Mouse (Mus musculus) CH12.LX (cell line): ENCODE data around the gene Zfp93.

Experiments used
- CTCF ChIP-seq, 2 experiments: IDR thresholded peaks in 1 of 2; conservative IDR thresholded peaks in 1 of 2; 2 replicates each; pipeline ENCODE4 v1.5.1; 2011 to 2012; ENCODE audit warnings: low read depth in 2 of 2, low read length in 2 of 2, improper control_type of control experiment in 1 of 2, inconsistent platforms in 1 of 2, mild to moderate bottlenecking in 1 of 2, moderate library complexity in 1 of 2
- E2F4 ChIP-seq: IDR thresholded peaks from 2 replicates; pipeline ENCODE4 v1.6.1; 2011; ENCODE audit warnings: low read depth, low read length, improper control_type of control experiment; ENCODE audit not compliant: insufficient replicate concordance
- EP300 ChIP-seq: IDR thresholded peaks from 2 replicates; pipeline ENCODE4 v1.6.1; 2011; ENCODE audit warnings: low read length, improper control_type of control experiment
- MAX ChIP-seq: IDR thresholded peaks from 2 replicates; pipeline ENCODE4 v1.6.1; 2011; ENCODE audit warnings: low read length, improper control_type of control experiment
- NELFE ChIP-seq: IDR thresholded peaks from 2 replicates; pipeline ENCODE4 v1.6.1; 2011; ENCODE audit warnings: low read depth, low read length, improper control_type of control experiment
- TBP ChIP-seq: conservative IDR thresholded peaks from 2 replicates; pipeline ENCODE4 v1.6.1; 2011; ENCODE audit warnings: low read depth, low read length, improper control_type of control experiment

GRCm38 (mm10) chr7:24293061-24293851, 23.0 kb downstream of the Zfp93 start:
- no peak for TF ChIP-seq NELFE
- no peak for TF ChIP-seq CTCF (conservative IDR thresholded peaks at IDR 0.05 in 1 of 2, IDR thresholded peaks at IDR 0.05 in 1 of 2; ENCODE audit: low read depth in 2 of 2, low read length in 2 of 2)
- no peak for TF ChIP-seq E2F4
- no peak for TF ChIP-seq TBP
- TF ChIP-seq EP300, result no peak
- no peak for TF ChIP-seq MAX
